Mouse (Mus musculus): ENCODE data around the gene Ensa. TPM values are rescaled to one million over a fixed set of nuclear protein-coding genes. Genes with fewer than 3 reads are reported as not detected.
A peak's percentile ranks its signal among the peaks of the same experiment; 100 is the strongest.
"Not testable (repeated sequence)": the region's sequence is repeated elsewhere in the genome, so short reads cannot be mapped to it uniquely, and the experiment has no call there.

The Ensa gene
- total RNA-seq, 2 experiments from 2014 or later, result 67.8 to 68.1 TPM

DNA sequence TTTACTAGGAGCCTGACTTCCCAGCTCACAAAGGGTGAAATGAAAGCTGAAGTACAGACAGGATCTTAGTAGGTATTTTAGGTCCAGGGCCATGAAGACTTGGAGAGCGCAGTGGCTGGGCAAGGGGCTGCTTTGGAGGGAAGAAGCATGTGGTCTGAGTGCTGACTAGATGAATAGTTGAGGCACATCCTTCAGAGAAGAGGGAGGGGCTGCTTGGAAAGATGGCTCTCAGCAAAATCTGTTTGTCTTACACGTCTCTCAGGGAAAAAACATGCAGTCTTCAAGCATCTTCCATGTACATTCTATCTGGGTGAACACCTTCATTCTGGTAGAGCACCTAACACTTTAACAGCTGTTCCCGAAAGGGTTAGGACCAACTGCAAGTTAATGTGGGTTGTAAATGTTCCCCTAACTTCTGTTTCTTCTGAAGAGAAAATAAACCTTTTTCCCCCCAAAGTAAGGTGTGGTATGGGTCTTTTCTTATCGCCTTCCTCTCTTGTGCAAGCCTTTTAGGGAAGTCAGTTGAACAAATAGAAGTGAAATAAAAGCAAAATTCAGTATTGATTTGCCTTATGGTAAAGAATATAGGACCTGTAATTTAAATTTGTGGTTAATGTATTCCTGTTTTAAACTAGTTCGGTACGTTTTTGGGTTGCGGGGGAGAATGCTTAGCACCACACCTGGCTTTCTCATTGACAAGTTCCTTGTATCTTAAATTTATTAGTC lies 38.1 kb downstream of the Ensa start:
- DNase-seq, result no peak

DNA sequence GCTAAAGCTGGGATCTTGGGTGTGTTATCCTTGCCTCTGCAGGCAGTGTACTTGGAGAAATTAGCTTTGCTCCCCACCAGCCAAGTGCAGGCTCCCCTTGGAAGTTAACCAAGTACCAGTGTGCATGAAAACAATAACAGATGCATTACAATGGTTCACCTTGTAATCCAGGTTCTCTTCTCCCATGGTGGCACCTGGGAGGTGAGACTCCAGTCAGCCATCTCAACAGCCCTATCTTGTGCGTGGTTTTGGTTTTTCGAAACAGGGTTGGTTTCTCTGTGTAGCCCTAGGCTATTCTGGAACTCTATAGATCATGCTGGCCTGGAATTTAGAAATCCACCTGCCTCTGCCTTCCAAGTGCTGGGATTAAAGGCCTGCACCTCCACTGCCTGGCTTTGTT lies 38.7 kb downstream of the Ensa start:
- peak; percentile 12 for DNase-seq

DNA sequence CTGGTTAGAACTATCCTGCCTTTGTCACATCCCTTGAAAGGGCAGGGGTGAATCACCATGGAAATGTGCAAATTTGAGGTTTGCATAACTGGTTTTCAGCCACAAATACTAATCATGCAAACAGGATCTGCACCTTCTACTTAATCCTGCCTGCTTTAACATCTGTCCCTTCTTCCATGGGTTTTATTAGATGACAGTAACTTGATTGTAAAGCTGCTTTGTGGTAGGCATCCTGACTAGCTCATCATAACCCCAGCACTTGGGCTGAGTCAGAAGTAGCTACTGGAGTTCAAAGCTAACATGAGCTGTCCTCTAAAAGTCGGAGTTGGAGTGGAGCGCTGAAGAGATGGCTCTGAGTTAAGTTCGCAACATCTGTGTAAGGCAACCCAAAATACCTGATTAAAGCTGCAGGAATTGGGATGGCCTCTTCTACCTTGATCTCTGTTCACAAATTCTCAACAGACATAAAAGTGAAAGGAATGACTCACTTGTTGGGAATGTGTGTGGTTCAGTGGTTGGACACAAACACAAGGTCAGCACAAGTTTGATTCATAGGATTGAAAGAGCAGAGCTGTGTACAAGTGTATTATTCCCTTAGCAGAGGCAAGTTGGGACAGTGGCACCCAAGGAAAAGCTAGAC lies 39.3 kb downstream of the Ensa start:
- DNase-seq, result peak; percentile 31

DNA sequence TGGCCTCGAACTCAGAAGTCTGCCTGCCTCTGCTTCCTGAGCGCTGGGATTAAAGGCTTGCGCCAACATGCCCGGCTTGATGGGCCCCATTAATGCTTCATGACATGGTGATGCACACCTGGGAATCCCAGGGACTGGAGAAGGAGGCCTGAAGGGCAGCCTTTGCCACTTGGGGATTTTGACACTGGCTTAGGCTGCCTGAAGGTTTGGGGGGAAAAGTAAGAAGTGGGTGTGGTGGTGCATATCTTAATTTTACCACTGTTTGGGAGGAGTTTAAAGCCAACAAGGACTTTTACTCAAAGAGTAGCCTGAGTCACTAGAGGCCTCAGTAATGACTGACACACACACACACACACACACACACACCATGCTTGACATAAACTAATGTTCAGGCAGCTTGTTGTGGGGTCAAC lies 40.2 kb downstream of the Ensa start:
- DNase-seq, result peak; percentile 25

GRCm38 (mm10) chr3:95666124-95666844 lies 41.5 kb downstream of the Ensa start:
- DNase-seq, result peak; percentile 80

DNA sequence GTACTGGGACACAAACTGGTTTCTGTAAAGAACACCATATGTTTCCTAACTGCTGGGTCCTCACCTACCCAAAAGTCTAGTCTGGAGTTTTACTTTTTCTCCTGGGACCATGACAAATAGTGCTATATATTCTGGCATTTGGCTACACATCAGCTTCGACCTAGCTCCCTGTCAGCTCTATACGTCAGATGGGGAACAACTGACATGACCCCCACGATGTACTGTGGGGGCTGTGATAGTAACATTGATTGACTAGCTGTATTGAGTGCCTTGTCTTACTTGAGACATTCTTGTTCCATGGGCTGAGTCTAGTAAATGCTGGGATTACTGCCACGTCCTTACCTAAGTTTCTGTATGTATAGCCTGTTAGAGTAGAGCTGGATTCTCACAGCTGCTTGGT lies 42.7 kb downstream of the Ensa start:
- DNase-seq, result no peak

GRCm38 (mm10) chr3:95668026-95668425 lies 43.2 kb downstream of the Ensa start:
- DNase-seq, result peak; percentile 72

- no peak for DNase-seq
Measured at GRCm38 (mm10) chr3:95668589-95669308, 44.0 kb downstream of the Ensa start.

- no peak for DNase-seq
Measured at GRCm38 (mm10) chr3:95669309-95669665, 44.5 kb downstream of the Ensa start.

- DNase-seq, result not testable (repeated sequence)
Measured at GRCm38 (mm10) chr3:95670419-95670818, 45.6 kb downstream of the Ensa start.

- no peak for DNase-seq
Measured at GRCm38 (mm10) chr3:95671201-95671600, 46.4 kb downstream of the Ensa start.

DNA sequence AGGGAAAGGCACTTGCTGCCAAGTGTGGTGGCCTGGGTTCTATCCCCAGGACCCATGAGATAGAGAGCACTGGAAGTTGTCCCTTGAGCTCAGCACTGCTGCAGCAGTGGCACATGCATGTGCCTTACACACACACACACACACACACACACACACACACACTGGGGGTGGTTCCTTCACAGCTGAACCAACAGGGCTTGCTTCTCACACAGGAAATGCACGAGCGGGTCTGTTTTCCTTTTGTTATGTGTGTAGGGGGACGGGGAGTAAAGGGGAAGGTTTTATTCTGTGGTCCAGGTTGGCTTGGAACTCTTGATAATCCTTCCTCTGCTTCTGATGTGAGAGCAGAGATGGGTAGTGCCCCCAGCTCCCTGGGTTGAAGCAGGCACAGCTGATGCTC lies 47.7 kb downstream of the Ensa start:
- no peak for DNase-seq

DNA sequence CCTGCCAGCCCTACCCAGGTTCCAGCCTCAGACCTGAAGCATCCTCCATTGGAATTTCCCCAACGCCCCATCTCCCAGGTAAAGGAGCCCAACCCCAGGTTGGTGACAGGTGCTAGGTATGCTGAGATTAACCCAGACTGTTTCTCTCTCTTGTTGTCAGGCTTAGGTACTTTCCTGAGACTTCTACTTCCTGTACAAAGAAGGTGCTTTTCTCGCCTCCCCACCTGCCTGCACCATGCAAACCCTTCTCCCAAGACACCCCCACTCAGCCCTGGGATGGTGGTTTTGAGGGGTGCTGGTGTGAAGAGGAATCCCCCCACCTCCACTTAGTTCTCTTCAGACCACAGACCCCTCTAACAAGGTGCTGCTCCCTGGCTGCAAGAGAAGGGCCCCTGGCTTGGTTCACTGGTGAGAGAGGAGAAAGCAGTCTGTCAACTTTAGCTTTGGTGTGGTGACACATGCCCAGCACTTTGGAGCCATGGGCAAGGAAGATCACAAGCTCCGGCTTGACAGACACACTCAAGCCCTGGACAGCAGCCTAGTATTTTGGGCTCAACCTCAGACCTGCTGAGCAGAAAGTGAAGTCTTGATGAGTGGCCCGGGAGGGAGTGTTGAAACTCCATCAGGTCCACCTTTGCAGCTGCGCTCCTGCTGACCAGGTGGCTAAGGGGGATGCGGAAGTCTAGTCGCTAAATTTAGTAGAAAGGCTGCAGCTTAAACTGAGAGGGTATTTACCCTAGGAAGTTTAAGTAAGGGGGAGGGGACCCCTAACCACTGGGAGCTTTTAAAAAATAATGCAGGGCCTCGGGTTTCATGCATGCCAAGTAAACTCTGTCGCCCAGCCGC lies 48.3 kb downstream of the Ensa start:
- DNase-seq, result no peak

- no peak for DNase-seq
Measured at GRCm38 (mm10) chr3:95673707-95674211, 49.0 kb downstream of the Ensa start.

DNA sequence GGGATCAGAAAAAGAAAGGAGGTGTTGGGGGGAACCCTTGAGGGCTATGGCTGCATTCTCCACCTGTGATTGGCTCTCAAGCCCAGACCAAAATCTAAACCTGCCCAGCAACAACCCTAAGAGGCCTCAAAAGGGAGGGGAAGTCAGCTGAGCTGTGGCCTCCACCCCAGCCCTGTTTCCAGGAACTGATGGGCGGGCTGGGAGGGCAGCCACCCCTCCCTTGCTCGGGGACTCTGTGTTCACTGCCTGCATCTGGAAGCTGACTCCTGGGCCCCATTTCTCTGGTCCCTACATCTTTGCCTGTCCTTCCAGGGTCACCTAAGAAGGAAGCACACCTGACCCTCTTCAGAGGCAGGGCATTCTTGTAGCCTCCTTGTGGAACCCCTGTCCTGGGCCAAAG lies 49.4 kb downstream of the Ensa start:
- DNase-seq, result peak; percentile 80

DNA sequence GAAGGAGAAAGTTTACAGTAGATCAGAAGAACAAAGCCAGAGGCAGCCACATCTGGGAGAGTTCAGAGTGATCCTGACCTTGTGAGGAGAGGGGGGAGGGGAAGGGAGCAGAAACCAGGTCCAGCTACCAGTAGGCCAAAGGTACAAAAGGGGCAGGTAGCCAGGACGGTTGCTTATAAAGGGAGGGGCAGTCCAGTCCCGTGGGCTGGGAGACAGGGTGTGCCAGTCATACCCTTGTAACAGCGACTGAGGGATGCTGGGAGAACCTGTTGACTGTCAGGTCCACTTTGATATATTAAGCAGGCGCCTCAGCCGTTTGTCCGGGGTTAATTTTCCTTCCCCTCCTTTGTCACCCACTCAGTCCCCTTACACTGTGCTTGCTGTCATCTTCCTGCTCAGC lies 50.0 kb downstream of the Ensa start:
- DNase-seq, result no peak

GRCm38 (mm10) chr3:95675301-95676092 lies 50.7 kb downstream of the Ensa start:
- DNase-seq, result peak; percentile 81

- peak; percentile 89 for DNase-seq
Measured at GRCm38 (mm10) chr3:95676745-95677419, 52.1 kb downstream of the Ensa start.

GRCm38 (mm10) chr3:95677420-95678090 lies 52.8 kb downstream of the Ensa start:
- DNase-seq, result no peak
